Mouse (Mus musculus) forelimb bud, embryonic 11.5 days (tissue): ENCODE data around the gene Ntan1.
"Not testable (repeated sequence)": the region's sequence is repeated elsewhere in the genome, so short reads cannot be mapped to it uniquely, and the experiment has no call there.

Experiments
- DNase-seq: peaks from one replicate; pipeline ENCODE4 v3.0.0-alpha.2; 2012; ENCODE audit warnings: low read depth, low spot score

Ntan1 gene

GRCm38 (mm10) chr16:13818560-13819393, at the start of gene Ntan1:
Gene Ntan1 (plus strand): TSS chr16:13818845.
- peak; percentile 97 for DNase-seq

DNA sequence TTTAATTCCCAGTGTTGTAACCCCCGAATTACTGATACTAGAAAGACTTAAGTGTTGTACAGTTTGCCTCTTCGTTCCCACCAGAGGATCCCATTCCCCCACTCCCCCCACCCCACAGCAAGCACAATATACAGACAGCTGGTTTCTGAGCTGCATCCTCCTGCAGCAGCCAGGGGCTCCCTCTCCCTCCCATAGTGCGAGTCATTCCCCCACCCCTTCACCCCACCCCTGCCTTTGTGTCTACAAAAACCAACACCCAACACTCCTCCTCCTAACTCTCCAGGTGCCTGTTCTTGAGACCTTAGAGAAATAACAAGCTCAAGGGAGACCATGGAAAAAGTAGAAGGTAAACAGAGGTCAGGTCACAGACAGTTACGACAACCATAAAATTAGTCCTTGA, 47.0 kb upstream of the Ntan1 start:
- not testable (repeated sequence) for DNase-seq

- not testable (repeated sequence) for DNase-seq
These were observed 46.6 kb upstream of the Ntan1 start for GRCm38 (mm10) chr16:13772051-13772450.

DNA sequence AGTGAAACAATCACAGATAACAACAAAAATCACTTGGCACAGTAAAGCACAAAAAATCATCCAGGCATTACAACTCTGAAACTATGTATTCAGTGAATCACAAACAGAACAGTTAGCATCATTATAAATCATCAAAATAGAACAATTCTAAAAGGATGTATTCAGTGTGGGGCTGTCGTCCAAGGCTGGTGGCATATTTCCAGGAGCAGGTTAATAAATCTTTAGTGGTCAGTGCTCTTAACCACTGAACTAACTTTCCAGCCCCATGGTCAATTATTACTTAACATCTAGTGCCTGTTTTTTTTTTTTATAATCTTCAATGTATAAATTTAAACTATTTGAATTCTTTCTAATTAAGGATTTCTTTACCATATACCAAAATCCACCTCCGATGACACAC, 44.6 kb upstream of the Ntan1 start:
- DNase-seq, result not testable (repeated sequence)

GRCm38 (mm10) chr16:13774651-13775050, 44.0 kb upstream of the Ntan1 start:
- DNase-seq, result not testable (repeated sequence)

- peak; percentile 86 for DNase-seq
These were observed 38.1 kb upstream of the Ntan1 start, which contains the start of gene Rrn3 for GRCm38 (mm10) chr16:13780353-13781036. Gene Rrn3 (plus strand): TSS chr16:13780708.

DNA sequence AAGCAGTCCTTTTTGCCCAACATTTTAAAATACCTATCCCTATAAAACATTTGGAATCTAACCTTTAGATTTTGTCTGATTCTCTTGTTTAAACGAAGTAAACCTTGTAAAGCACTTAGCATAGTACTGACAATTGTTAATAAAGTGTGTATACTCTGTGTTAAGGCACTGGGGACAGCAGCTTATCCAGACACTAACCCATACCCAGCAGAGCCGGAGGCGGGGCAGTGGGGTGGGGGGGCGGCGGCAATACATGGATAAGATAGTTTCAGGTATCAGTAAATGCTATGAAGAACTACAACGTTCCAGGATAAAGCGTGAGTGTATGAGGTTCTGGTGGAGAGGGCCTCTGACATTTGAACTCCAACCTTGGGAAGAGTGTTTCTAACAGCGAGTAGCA, 37.4 kb upstream of the Ntan1 start:
- no peak for DNase-seq

DNA sequence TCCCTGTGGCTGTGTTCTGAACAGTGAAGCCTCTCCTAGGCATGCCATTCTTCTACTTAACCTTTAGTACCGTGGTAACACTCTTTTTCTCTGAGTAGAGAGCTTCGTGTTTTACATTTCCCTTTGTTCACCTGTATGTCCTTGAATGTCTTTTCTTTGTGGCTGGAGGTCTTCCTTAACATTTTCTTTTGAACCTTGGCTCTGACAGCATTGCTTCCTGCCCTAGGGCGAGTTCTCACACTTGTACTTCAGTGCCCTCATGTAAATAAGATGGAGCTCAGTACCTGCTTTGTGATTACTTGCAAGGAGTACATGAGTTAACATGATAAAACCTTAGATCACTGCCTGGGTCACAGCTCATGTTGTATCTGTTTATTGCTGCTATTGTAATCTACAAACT, 32.7 kb upstream of the Ntan1 start:
- no peak for DNase-seq

- not testable (repeated sequence) for DNase-seq
These were observed 25.2 kb upstream of the Ntan1 start for GRCm38 (mm10) chr16:13793441-13793840.

DNA sequence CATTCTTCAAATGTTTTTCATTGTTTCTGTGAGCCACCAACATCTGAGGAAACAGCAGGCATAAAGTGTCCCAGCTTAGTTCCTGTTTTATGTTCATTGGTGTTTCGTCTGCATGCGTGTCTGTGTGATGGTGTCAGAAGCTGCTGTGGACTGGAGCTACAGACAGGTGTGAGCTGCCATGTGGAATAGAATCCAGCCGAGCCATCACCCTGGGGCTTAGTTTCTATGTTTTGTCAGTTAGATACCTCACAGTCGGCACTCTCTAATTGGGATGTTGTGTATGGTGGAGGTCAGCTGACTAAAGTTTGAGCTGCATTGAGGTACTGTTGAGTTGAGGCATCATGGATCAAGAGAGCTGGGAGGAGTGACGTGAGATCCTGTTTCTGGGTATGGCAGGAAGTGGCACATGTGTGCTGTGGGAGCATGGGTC, 21.9 kb upstream of the Ntan1 start:
- DNase-seq, result no peak

- DNase-seq, result no peak
These were observed 17.4 kb upstream of the Ntan1 start for GRCm38 (mm10) chr16:13801231-13801630.

DNA sequence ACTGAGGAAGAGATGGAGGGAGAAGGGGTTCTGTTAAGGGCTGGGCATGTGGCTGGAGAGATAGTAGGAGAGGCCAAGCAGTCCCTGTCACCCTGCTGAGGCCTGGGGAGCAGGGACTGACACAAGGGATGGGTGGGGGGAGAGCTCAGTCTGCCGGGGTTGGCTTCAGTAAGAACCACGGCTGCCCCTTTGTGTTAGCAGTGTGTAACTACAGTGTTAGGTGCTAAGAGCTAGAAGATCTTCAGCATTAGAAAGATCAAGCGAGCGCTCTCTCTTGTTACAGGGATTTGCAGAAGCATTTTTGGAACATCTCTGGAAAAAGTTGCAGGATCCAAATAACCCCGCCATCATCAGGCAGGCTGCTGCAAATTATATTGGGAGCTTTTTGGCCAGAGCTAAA, 14.0 kb upstream of the Ntan1 start:
- DNase-seq, result no peak

GRCm38 (mm10) chr16:13807616-13808015, 11.0 kb upstream of the Ntan1 start:
- DNase-seq, result no peak

GRCm38 (mm10) chr16:13808410-13808809, 10.2 kb upstream of the Ntan1 start:
- no peak for DNase-seq

GRCm38 (mm10) chr16:13812152-13812551, 6.5 kb upstream of the Ntan1 start:
- no peak for DNase-seq

- no peak for DNase-seq
These were observed 5.4 kb upstream of the Ntan1 start for GRCm38 (mm10) chr16:13813200-13813599.

- no peak for DNase-seq
These were observed 724 bp downstream of the Ntan1 start for GRCm38 (mm10) chr16:13819394-13819743.

DNA sequence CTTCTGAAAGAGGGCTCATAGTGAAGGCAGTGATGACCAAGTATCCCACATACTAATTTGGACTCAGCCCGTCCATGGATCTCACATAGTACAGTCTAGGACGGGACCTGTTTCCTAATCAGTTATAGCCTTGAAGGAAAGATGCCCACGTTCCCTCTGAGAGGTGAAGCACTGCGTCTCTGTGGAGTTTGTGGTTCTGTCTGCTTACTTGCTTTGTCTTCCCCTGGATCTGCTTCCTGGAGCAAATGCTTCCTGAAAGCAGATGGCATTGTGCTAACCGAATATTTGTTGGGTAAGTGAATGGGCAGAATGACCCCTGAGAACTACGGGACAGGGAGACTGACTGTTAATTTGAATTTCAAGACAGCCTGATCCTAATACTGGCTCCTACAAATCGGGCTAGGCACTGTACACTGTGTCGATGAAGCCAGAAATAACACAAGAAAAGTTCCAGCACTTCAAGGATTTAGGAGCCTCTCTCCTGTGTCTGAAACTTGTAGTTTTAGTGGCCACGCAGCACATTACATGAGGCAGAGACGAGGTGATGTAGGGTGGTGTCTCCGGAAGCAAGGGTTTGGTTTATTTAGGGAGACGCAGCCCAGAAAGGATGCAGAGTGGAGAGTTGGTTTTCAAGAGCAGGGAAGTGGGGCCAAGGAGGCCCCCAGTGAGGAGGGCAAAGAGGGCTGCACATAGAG, 1.3 kb downstream of the Ntan1 start:
- DNase-seq, result peak; percentile 10

- DNase-seq, result no peak
These were observed 2.1 kb downstream of the Ntan1 start for GRCm38 (mm10) chr16:13820771-13821170.

- DNase-seq, result no peak
These were observed 7.3 kb downstream of the Ntan1 start for GRCm38 (mm10) chr16:13825781-13826490.

- no peak for DNase-seq
These were observed 7.9 kb downstream of the Ntan1 start for GRCm38 (mm10) chr16:13826511-13826910.

GRCm38 (mm10) chr16:13830444-13830843, 11.8 kb downstream of the Ntan1 start:
- no peak for DNase-seq
